Mouse (Mus musculus) urinary bladder, adult 2 months (tissue): Measurements from ENCODE around the gene Sema7a. TPM values are rescaled to one million over a fixed set of nuclear protein-coding genes. Genes with fewer than 3 reads are reported as not detected.

Experiments used
- DNase-seq: peaks from one replicate; pipeline ENCODE4 v3.0.0; 2022; ENCODE audit warnings: low spot score
- polyA plus RNA-seq: library from polyadenylated mRNA; depleted of rRNA; stranded (reverse); fragments of >200 nt; gene quantifications from 2 replicates; pipeline ENCODE4 v1.2.3, GENCODE M21; 2012

Sema7a gene
- polyA plus RNA-seq, 1 experiment: 13.6 TPM

GRCm38 (mm10) chr9:57938225-57939055 lies 1.5 kb upstream of the Sema7a start:
- no peak for DNase-seq

GRCm38 (mm10) chr9:57940349-57940794 lies 460 bp downstream of the Sema7a start:
- DNase-seq: no peak

- no peak for DNase-seq
These were observed 1.1 kb downstream of the Sema7a start for GRCm38 (mm10) chr9:57940861-57941638.

- DNase-seq: no peak
These were observed 2.1 kb downstream of the Sema7a start for GRCm38 (mm10) chr9:57942039-57942438.

- no peak for DNase-seq
These were observed 3.2 kb downstream of the Sema7a start for GRCm38 (mm10) chr9:57943067-57943466.

GRCm38 (mm10) chr9:57944572-57944971 lies 4.7 kb downstream of the Sema7a start:
- no peak for DNase-seq

- no peak for DNase-seq
These were observed 6.1 kb downstream of the Sema7a start for GRCm38 (mm10) chr9:57945771-57946616.

- DNase-seq: no peak
These were observed 7.6 kb downstream of the Sema7a start for GRCm38 (mm10) chr9:57947381-57948030.

- no peak for DNase-seq
These were observed 8.5 kb downstream of the Sema7a start for GRCm38 (mm10) chr9:57948333-57948931.

- DNase-seq: no peak
These were observed 9.3 kb downstream of the Sema7a start for GRCm38 (mm10) chr9:57949102-57949704.

- no peak for DNase-seq
These were observed 10.0 kb downstream of the Sema7a start for GRCm38 (mm10) chr9:57949879-57950278.

- DNase-seq: no peak
These were observed 10.6 kb downstream of the Sema7a start for GRCm38 (mm10) chr9:57950519-57950918.

GRCm38 (mm10) chr9:57951993-57952392 lies 12.1 kb downstream of the Sema7a start:
- DNase-seq: no peak

- no peak for DNase-seq
These were observed 15.2 kb downstream of the Sema7a start for GRCm38 (mm10) chr9:57954962-57955744.

GRCm38 (mm10) chr9:57955764-57956163 lies 15.9 kb downstream of the Sema7a start:
- no peak for DNase-seq

- no peak for DNase-seq
These were observed 16.4 kb downstream of the Sema7a start for GRCm38 (mm10) chr9:57956196-57956837.

- no peak for DNase-seq
These were observed 16.9 kb downstream of the Sema7a start for GRCm38 (mm10) chr9:57956838-57957236.

- no peak for DNase-seq
These were observed 18.7 kb downstream of the Sema7a start for GRCm38 (mm10) chr9:57958615-57959014.

GRCm38 (mm10) chr9:57959399-57959798 lies 19.5 kb downstream of the Sema7a start:
- no peak for DNase-seq
